Mouse (Mus musculus) lung, adult 18-20 months (tissue): ENCODE measurements around the gene Gpr35.
A peak's percentile ranks its signal among the peaks of the same experiment; 100 is the strongest.

Source experiments
- DNase-seq, 2 experiments: peaks; one replicate each; pipeline ENCODE4 v3.0.0; 2022; ENCODE audit warnings: mixed read lengths in 2 of 2

Gpr35 gene

DNA sequence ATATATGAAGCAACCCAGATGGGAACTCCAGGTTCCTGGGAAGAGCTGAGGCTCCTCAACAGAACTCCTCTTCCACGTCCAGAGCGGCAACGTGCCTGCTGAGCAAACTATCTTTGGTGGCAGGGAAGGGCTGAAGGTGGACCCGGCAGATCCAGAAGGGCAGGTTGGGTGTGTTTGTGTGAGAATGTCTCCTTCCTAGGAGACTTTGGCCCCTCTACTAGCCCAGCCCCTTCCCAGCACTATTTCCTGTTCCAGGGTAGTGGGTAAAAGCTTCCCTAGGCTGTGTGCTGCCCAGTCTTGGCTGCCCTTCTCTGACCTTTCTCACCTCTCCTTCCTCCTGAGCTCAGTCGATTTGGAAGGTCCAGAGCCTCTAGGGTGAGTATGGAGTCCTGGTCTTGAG lies at the start of gene Gpr35:
Gene Gpr35 (plus strand): TSS at position 259 of the 400 bp plus-strand sequence.
- peak in 1 of 2 experiments; percentile 1 for DNase-seq

- DNase-seq = peak; percentile 73 to 80
These were observed 47.9 kb upstream of the Gpr35 start, which contains the start of gene Ankmy1 for GRCm38 (mm10) chr1:92902786-92903185. Gene Ankmy1, minus strand, starts transcription at chr1:92902906.

GRCm38 (mm10) chr1:92903627-92904026 lies 47.0 kb upstream of the Gpr35 start:
- DNase-seq = no peak

DNA sequence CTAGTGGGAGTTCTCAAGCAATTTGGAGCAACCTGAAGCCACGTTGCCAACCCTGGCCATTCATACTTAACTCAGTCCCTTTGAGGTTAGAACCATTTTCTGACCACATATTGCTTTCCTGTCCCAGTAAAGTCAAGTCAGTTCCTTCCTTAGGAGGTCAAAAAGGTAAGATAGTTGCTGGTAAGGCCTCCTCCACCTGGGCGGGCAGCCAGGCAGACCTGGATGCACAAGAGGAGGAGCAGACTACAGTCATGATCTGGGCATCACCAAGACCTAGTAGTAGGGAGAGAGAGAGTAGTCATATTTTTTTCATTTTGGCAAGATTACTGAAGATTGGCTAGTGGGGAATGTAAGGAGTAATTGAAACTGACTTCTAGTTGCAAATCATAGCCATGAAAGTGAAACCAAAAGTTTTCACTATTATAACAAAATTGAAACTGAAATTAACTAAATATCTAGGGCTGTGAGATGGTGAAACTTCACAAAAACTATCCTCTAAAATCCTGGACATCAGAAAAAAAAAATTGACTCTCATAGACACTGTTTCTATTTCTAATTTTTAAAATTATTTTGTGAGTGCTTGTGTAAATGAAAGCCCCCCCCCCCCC lies 44.9 kb upstream of the Gpr35 start:
- DNase-seq = no peak

- peak; percentile 94 to 96 for DNase-seq
These were observed 43.7 kb upstream of the Gpr35 start, which contains the start of gene Dusp28 for GRCm38 (mm10) chr1:92906779-92907631. Gene Dusp28, plus strand, starts transcription at chr1:92906981.

DNA sequence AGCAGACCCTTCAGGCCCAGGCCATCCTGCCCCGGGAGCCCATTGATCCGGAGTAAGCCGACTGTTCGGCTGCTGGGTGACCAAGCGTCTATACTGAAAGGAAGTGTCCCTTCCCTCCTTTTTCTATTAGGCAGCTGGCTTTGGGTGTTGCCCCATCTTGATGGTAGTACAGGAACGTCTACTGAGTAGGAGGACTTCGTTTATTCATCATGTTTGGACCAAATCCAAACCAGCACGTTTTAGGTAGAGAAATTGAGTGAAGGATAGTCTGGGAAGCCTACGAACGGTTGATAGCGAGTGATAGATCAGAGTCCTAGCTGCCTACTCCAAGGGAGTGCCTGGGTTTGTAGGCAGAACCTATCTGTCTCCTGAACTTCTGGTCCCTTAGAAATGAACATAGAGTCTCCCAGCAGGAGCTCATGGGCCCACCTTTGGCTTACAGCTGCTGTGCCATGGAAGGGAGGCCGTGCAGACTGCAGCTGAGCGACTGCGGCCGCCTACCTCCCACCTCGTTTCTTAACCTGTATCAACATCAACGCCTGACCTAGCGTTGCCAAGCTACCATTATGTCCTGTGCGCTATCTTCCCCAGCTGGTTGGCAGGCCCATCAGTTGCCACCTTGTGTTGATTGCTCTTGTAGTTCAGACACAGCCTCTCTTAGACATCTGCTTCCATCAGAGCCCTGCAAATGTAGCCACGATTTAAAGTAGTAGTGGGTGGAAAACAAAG lies 42.9 kb upstream of the Gpr35 start:
- no peak for DNase-seq

DNA sequence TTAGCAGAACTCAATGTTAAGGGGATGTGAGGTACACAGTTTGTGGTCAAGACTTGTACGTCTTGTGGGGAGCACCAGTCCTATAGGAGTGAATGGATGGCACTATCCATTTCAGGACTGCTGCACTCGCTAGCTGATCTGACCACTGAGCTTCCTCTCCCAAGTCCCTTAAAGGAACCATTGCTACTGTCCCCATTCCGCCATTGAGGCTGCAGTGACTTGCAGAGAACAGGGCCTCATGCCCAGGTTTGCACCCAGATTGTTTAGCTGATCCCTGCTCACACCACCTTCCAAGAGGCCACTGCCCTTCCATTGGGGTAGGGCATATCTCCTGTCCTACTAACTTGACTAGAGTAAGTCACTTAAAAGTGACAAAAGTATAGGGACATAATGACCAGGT lies 42.0 kb upstream of the Gpr35 start:
- no peak for DNase-seq

DNA sequence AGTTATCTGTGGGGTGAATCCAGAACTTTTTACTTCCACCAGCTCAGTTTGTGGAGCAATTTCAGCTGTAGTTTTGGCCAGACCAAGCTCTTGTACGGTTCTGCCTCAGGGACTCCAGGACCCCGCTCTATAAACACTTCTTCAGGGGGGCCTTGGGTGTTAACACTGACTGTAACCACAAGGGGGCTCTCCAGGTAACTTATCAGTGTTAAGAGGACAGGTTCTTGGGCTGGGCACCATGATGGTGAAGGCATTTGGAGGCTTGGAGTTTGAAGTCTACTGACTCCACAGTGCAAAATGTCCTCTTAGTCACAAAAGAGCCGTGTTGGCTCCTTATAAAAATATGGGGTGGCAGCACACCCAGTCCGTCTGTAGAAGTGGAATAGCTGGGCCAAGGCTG lies 41.6 kb upstream of the Gpr35 start:
- no peak for DNase-seq

GRCm38 (mm10) chr1:92910239-92910885 lies 40.3 kb upstream of the Gpr35 start, which contains the start of gene Rnpepl1:
Gene Rnpepl1, plus strand, starts transcription at chr1:92910783.
- DNase-seq = peak; percentile 76 to 81

DNA sequence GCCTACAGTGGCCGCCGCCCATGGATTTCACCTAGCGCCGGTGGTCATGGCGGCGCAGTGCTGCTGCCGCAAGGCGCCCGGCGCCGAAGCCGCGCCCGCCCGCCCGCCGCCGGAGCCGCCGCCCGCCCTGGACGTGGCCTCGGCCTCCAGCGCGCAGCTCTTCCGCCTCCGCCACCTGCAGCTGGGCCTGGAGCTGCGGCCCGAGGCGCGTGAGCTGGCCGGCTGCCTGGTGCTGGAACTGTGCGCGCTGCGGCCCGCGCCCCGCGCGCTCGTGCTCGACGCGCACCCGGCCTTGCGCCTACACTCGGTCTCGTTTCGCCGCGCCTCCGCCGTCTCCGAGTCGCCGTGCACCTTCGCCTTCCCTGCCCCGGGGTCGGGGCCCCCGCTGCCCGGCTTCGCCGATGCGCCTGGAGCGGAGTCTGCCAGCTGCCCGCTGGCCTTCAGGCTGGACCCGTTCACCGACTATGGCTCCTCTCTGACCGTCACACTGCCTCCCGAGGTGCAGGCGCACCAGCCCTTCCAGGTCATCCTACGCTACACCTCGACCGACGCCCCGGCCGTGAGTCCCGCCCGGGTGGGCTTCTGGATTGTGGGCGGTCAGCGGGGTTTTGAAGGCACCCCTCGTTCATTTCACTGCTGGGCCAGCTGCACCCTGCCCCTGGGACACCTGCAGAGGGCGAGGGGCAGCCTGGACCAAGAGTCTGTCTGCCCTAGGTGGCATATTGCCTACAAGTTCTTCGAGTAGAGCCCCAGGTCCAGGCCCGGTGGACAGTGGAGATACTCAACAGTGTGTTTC lies 39.5 kb upstream of the Gpr35 start:
- peak; percentile 48 to 54 for DNase-seq

DNA sequence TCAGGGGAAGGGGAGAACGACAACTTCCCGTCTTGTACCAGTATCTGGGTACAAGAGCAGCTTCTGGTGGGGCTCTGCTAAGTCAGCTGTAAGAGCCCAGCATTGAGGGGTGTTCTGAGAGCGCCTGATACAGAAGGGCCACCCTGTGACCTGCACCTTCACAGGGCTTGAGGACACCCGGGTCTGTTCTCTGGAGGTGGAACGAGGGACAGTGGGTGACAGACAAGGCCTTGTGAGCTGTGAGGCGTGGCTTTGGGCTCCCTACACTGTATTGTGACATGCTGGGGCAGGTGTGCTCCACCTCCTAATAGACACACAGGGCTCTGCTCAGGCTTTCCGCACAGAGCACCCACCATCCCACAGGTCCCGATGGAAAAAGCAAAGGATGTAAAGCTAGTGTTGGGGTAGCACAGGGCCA lies 38.9 kb upstream of the Gpr35 start:
- no peak for DNase-seq

- DNase-seq = no peak
These were observed 38.4 kb upstream of the Gpr35 start for GRCm38 (mm10) chr1:92912286-92912685.

DNA sequence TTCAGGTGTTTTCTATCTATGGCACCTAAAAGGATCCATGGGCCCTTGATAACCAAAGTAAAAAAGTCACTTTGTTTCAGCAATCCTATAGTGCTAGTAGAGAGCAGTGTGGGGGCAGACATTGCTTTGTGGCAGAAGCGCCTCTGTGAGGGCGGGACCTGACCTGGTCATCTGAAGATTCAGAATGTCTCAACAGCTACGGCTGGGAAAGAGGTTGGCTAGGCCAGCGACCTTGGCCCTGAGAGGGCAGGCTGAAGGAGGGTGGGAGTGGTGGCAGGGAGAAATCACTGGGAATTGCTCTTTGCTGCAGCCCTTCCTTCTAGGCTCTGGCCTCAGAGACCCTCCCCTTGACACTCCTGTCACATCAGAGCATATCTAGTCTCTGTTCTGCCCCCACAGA lies 36.4 kb upstream of the Gpr35 start:
- DNase-seq = no peak

DNA sequence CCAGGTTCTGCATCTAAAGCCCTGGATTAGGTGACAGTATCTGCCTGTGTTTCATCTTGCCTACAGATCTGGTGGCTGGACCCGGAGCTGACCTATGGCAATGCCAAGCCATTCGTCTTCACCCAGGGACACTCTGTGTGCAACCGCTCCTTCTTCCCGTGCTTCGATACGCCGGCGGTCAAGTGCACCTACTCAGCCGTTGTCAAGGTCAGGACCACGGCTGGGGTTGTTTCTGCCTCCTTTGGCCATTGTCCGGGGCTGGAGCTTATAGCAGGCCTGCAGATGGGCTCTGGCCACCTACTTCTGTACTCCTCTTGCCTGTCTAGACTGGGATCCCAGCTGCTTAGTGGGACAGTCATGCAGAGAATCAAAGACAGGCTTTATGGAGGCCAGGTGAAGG lies 35.7 kb upstream of the Gpr35 start:
- peak in 1 of 2 experiments; percentile 1 for DNase-seq

GRCm38 (mm10) chr1:92916725-92917124 lies 33.9 kb upstream of the Gpr35 start:
- DNase-seq = no peak

GRCm38 (mm10) chr1:92919151-92919550 lies 31.5 kb upstream of the Gpr35 start:
- no peak for DNase-seq

DNA sequence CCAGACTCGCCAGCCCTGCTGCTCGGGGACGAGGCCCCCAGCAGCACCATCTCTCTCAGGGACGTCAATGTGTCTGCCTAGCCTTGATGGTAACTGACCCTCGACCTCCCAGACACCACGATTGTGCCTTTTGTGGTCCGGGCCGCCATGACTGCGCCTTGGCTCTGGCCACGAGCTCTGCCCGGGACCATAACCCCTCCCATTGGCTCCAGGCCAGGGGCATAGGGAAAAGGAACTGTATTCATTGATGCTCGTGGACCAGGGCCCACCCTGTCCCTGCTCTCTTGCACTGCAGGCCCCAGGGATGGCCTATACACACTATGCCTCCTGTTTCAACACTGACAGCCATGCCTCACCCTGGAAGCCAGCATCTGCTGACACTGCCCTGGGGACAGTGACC lies 30.9 kb upstream of the Gpr35 start:
- no peak for DNase-seq

- no peak for DNase-seq
These were observed 30.0 kb upstream of the Gpr35 start for GRCm38 (mm10) chr1:92920474-92921200.

DNA sequence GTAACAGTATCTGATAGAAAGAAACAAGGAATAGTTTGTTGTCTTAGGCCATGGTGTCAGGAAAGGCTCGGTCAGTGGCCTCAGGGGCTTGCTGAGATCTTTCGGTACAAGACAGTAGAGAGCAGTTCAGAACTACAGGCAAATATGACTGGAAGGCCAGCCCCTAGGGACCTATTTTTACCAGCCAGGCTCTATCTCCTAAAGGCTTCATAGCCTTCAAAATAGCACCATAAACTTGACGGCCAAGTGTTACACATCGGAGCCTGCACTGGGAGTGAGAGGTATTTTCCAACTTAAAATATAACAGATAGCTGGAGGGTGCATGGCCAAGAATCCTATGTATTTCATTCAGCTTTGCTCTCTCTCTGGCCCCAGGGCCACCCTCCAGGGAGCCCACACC lies 29.2 kb upstream of the Gpr35 start:
- DNase-seq = no peak

DNA sequence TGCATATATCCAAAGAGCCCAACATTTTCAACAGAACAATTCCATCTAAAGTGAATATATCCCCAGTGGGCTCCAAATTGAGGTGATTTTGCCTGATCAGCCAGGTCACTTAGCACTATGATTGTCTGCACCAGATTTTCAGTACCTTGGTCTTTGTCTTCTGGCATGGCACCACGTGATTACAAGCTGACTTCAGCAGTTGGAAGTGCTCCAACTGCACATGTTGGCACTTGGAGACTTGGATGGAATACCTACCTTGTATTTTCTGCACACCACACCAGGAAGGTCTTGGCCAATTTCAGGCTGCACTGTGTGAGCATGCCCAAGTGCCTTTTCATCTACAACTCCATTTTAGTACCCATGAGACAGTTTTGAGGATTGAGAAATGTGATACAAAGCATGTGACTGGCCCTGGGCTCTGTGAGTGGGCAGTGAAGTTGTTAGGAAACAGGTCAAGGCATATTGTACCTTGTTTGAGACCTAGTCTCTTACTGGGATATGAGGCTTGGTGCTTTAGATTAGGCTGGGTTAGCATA lies 20.4 kb upstream of the Gpr35 start:
- no peak for DNase-seq

- no peak for DNase-seq
These were observed 17.1 kb upstream of the Gpr35 start for GRCm38 (mm10) chr1:92933611-92934010.
